Mouse (Mus musculus) stomach, embryonic 14.5 days (tissue): ENCODE results near the gene Ankrd13b. TPM values are rescaled to one million over a fixed set of nuclear protein-coding genes. Genes with fewer than 3 reads are reported as not detected.
A peak's percentile ranks its signal among the peaks of the same experiment; 100 is the strongest.

Source experiments
- ATAC-seq: fragments of 200-750 bp; cut with Nextera tagmentation; 2 replicates; pipeline ENCODE4 v1.8.0; 2017; ENCODE audit warnings: low read depth, moderate TSS enrichment; ENCODE audit not compliant: insufficient number of reproducible peaks, insufficient read depth, low FRiP score
- H3K27ac ChIP-seq: fragments of 300-500 bp; sonication (generic); 2 replicates; pipeline ENCODE4 v1.5.1; 2014; ENCODE audit warnings: mild to moderate bottlenecking, low read length, moderate library complexity, mixed read lengths
- H3K27me3 ChIP-seq: fragments of 300-500 bp; sonication (generic); 2 replicates; pipeline ENCODE4 v1.6.1; 2014; ENCODE audit warnings: low read length, control low read depth, mixed read lengths; ENCODE audit not compliant: control insufficient read depth, insufficient read depth
- H3K36me3 ChIP-seq: fragments of 300-500 bp; sonication (generic); 2 replicates; pipeline ENCODE4 v1.6.1; 2014; ENCODE audit warnings: mild to moderate bottlenecking, control low read depth, low read length, moderate library complexity, mixed read lengths; ENCODE audit not compliant: control insufficient read depth, insufficient read depth
- H3K4me1 ChIP-seq: fragments of 300-500 bp; sonication (generic); 2 replicates; pipeline ENCODE4 v1.6.1; 2014; ENCODE audit warnings: low read length, control low read depth, mixed read lengths; ENCODE audit not compliant: control insufficient read depth, insufficient read depth
- H3K4me2 ChIP-seq: fragments of 300-500 bp; sonication (generic); replicated peaks from 2 replicates; pipeline ENCODE4 v1.6.1; 2014; ENCODE audit warnings: low read depth, low read length, control low read depth
- H3K4me3 ChIP-seq: fragments of 300-500 bp; sonication (generic); 2 replicates; pipeline ENCODE4 v1.5.1; 2014; ENCODE audit warnings: low read depth, low read length, control low read depth
- H3K9ac ChIP-seq: fragments of 300-500 bp; sonication (generic); replicated peaks from 2 replicates; pipeline ENCODE4 v1.6.1; 2014; ENCODE audit warnings: low read depth, mild to moderate bottlenecking, control low read depth, low read length, moderate library complexity, mixed read lengths
- H3K9me3 ChIP-seq: fragments of 300-500 bp; sonication (generic); 2 replicates; pipeline ENCODE4 v1.6.1; 2016; ENCODE audit warnings: low read depth, low read length, control low read depth; ENCODE audit not compliant: control insufficient read depth
- WGBS: fragments of 180-500 bp; shearing (Covaris S2); extraction: QIAGEN DNeasy Blood & Tissue Kit; methylation state at CpG from one replicate; pipeline ENCODE4 v1.1.7; 2014; 5-methylcytosine and 5-hydroxymethylcytosine counted together
- polyA plus RNA-seq: library from polyadenylated mRNA; unstranded; fragments of >200 nt; fragmentation: Nextera tagmentation; extraction: Ambion mirVana; gene quantifications from 2 replicates; pipeline ENCODE4 v1.2.1, GENCODE M21; 2014

Ankrd13b gene
- polyA plus RNA-seq, 1 experiment from 2014 or later = 7.1 TPM

- Histone ChIP-seq H3K4me3 (peak overlapping the region; percentile 65), H3K4me1 (peaks cover 27% of the 10 kb centered on the region), H3K9me3 (no peaks in the 10 kb centered on the region), H3K9ac (peak overlapping the region; percentile 60), H3K27me3 (peaks cover 5% of the 10 kb centered on the region; the same call in 1 of the 2 replicates), H3K4me2 (peak overlapping the region; percentile 98), H3K27ac (peak overlapping the region; percentile 35; the same call in 1 of the 2 replicates), H3K36me3 (no peaks in the 10 kb centered on the region)
- under 1% methylated on average over 66 of the region's 84 CpGs for WGBS
- ATAC-seq = peak; percentile 68
Measured at GRCm38 (mm10) chr11:77512891-77513810, 23.7 kb upstream of the Ankrd13b start.

- Histone ChIP-seq H3K4me3 (no peak overlapping the region), H3K4me1 (peaks cover 27% of the 10 kb centered on the region), H3K27me3 (peaks cover 4% of the 10 kb centered on the region; the same call in 1 of the 2 replicates), H3K9ac (no peak overlapping the region), H3K27ac (no peak overlapping the region), H3K9me3 (no peaks in the 10 kb centered on the region), H3K4me2 (no peak overlapping the region), H3K36me3 (peaks cover 14% of the 10 kb centered on the region)
- 78% methylated on average over 5 of the region's 5 CpGs for WGBS
- ATAC-seq = no peak
Measured at GRCm38 (mm10) chr11:77511336-77511735, 21.9 kb upstream of the Ankrd13b start.

GRCm38 (mm10) chr11:77508068-77509021 is 18.9 kb upstream of the Ankrd13b start:
- Histone ChIP-seq H3K9ac (peak overlapping the region; percentile 18; the same call in 1 of the 2 replicates), H3K4me1 (peaks cover 7% of the 10 kb centered on the region; the same call in 1 of the 2 replicates), H3K27me3 (no peaks in the 10 kb centered on the region), H3K4me3 (peak overlapping the region; percentile 12), H3K4me2 (peak overlapping the region; percentile 50), H3K9me3 (no peaks in the 10 kb centered on the region), H3K27ac (no peak overlapping the region), H3K36me3 (peaks cover 39% of the 10 kb centered on the region)
- WGBS = 20% methylated on average over 49 of the region's 49 CpGs
- ATAC-seq = peak; percentile 60; the same call in 1 of the 2 replicates

GRCm38 (mm10) chr11:77507426-77507825 is 17.9 kb upstream of the Ankrd13b start:
- H3K36me3 ChIP-seq = peaks cover 49% of the 10 kb centered on the region
- H3K4me2 ChIP-seq = no peak overlapping the region

GRCm38 (mm10) chr11:77506941-77507340 is 17.5 kb upstream of the Ankrd13b start:
- WGBS = 83% methylated on average over 6 of the region's 6 CpGs
- H3K4me3 ChIP-seq = no peak overlapping the region

More at GRCm38 (mm10) chr11:77507426-77507825, 17.9 kb upstream of the Ankrd13b start:
- H3K27me3 ChIP-seq = no peaks in the 10 kb centered on the region
- H3K4me3 ChIP-seq = no peak overlapping the region
- no peak overlapping the region for H3K9ac ChIP-seq
- peaks cover 7% of the 10 kb centered on the region; the same call in 1 of the 2 replicates for H3K4me1 ChIP-seq
- ATAC-seq = no peak
- H3K27ac ChIP-seq = no peak overlapping the region
- 76% methylated on average over 4 of the region's 4 CpGs for WGBS
- H3K9me3 ChIP-seq = no peaks in the 10 kb centered on the region

DNA sequence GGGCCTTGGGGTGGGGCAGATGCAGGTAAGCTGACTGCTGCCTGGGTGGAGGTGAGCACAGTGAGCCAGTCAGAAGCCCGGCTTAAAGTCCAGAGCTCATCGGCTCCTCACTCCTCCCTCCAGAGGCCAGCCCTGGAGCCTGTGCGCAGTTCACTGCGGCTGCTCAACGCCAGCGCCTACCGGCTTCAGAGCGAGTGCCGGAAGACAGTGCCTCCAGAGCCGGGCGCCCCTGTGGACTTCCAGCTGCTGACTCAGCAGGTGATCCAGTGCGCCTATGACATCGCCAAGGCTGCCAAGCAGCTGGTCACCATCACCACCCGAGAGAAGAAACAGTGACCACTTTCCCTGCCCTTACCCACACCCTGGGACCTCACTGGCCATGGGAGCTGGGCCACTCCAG is 16.8 kb upstream of the Ankrd13b start:
- Histone ChIP-seq H3K9me3 (no peaks in the 10 kb centered on the region), H3K9ac (no peak overlapping the region), H3K4me2 (no peak overlapping the region), H3K27me3 (no peaks in the 10 kb centered on the region), H3K27ac (no peak overlapping the region), H3K4me3 (no peak overlapping the region), H3K4me1 (peaks cover 5% of the 10 kb centered on the region; the same call in 1 of the 2 replicates), H3K36me3 (peaks cover 50% of the 10 kb centered on the region)
- WGBS = 83% methylated on average over 14 of the region's 14 CpGs
- ATAC-seq = no peak

More at GRCm38 (mm10) chr11:77506941-77507340, 17.5 kb upstream of the Ankrd13b start:
- no peak overlapping the region for H3K9ac ChIP-seq
- H3K4me2 ChIP-seq = no peak overlapping the region
- H3K36me3 ChIP-seq = peaks cover 50% of the 10 kb centered on the region
- ATAC-seq = no peak
- no peak overlapping the region for H3K27ac ChIP-seq
- H3K9me3 ChIP-seq = no peaks in the 10 kb centered on the region
- peaks cover 7% of the 10 kb centered on the region; the same call in 1 of the 2 replicates for H3K4me1 ChIP-seq
- no peaks in the 10 kb centered on the region for H3K27me3 ChIP-seq

- no peak overlapping the region for H3K27ac ChIP-seq
- H3K36me3 ChIP-seq = peaks cover 57% of the 10 kb centered on the region
Measured at GRCm38 (mm10) chr11:77505291-77505980, 16.0 kb upstream of the Ankrd13b start.

More at GRCm38 (mm10) chr11:77505291-77505980, 16.0 kb upstream of the Ankrd13b start:
- no peak for ATAC-seq
- no peaks in the 10 kb centered on the region for H3K27me3 ChIP-seq
- no peak overlapping the region for H3K4me2 ChIP-seq
- no peaks in the 10 kb centered on the region for H3K9me3 ChIP-seq
- H3K9ac ChIP-seq = no peak overlapping the region
- peaks cover 5% of the 10 kb centered on the region; the same call in 1 of the 2 replicates for H3K4me1 ChIP-seq
- H3K4me3 ChIP-seq = no peak overlapping the region
- 87% methylated on average over 22 of the region's 22 CpGs for WGBS
